Mouse (Mus musculus): ENCODE results near the gene Prph.

DNA sequence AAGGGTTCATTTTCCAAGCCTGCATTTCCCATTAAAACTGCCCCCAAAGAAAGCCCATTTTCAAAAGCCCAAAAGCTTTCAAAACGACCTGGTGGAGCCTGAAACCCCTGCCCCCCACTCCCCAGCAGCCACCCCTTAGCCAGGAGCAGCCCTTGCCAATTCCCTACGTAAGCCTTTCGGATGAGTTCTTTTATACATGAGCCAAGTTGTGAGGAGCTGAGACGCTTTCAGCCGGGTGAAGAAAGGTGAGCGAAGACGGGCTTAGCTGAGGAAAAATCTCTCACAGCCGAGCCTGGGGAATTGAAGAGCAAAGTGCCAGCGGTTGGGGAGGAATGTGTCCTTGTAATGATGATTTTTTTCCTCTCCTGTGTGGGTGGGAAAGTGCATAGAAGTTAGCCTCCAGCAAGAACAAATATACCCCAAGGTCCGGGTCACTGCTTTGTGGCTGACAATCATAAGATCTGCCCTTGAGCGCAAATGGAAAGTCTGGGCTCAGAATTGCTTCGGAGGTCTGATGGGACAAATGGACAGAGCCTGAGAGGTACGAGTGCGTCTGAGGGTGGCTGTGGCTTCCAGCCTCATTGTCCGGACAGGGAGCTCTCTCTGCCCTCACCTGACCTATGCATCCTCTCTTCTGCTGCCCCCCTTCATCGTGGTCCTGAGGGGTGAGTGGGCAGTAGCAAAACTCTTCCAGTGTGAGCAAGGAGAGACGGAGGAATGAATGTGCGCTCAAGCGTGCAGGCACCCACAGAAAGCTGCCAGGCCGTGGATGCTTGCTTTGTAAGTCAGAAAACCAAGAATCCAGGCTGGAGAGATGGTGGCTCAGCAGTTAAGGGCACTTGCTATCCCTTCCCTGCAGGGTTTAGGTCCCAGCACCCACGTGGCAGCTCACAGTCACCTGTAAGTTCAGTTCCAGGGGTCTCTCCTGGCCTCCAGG, 13.8 kb upstream of the Prph start:
- no peak for TF ChIP-seq CTCF (IDR thresholded peaks at IDR 0.05; ENCODE audit: borderline replicate concordance, control insufficient read depth, extremely low read depth, insufficient read depth, low read length, poor library complexity)
- no peak for TF ChIP-seq POLR2A (IDR thresholded peaks at IDR 0.05; ENCODE audit: control insufficient read depth, extremely low read depth, insufficient read depth, low read length, poor library complexity)
